In genomic region chr14:117214373-117214772, GRCm38 (mm10) we compare ENCODE assay signal across 26 mouse cellular contexts.
DNase-seq lines count a peak whose midpoint lies in the region; ATAC-seq and TF ChIP-seq lines count a peak whose summit lies in the region.
"Had no signal": no experiment of that assay in that cellular context is flagged by ENCODE, and none has a peak within 500 bp of the region (broad histone marks: within the 10 kb centered on the region; RNA-seq: fewer than 3 reads in every experiment).

No protein-coding gene starts in this region.

- H3K4me2 ChIP-seq in forebrain, embryonic 13.5 days = no peak overlapping the region
- no peak overlapping the region for H3K4me2 ChIP-seq in forebrain, postnatal 0 days (ENCODE audit: low read depth)
- no peak overlapping the region for H3K4me2 ChIP-seq in lung, postnatal 0 days (replicated peaks; ENCODE audit: low read depth, low read length)
- H3K4me2 ChIP-seq: embryonic facial prominence, embryonic 12.5 days; forebrain, embryonic 12.5 days had no signal

- TF ChIP-seq EP300 in lung, postnatal 0 days (IDR thresholded peaks at IDR 0.05) = no peak

- peak; percentile 53; the same call in 1 of the 2 replicates for ATAC-seq in forebrain, embryonic 13.5 days
- no peak for ATAC-seq in forebrain, postnatal 0 days
- ATAC-seq in frontal cortex, adult (ENCODE audit: low TSS enrichment) = peak; percentile 55
- ATAC-seq in lung, postnatal 0 days = no peak
- ATAC-seq: activated CD4-positive, CD25-positive, alpha-beta regulatory T cell, adult 4 months; CD4-positive, CD25-positive, alpha-beta regulatory T cell, adult 4 months; forebrain, embryonic 16.5 days; Patski had no signal

- no peak for DNase-seq in forebrain, postnatal 0 days
- DNase-seq in frontal cortex, postnatal 14 days (ENCODE audit: low spot score in 2 of 2) = no peak
- DNase-seq in lung, postnatal 0 days (ENCODE audit: low spot score) = peak; percentile 8
- DNase-seq in lung, postnatal 10 days = no peak
- DNase-seq in brain, adult 2 months (ENCODE audit: low read depth, low spot score) = peak; percentile 21
- DNase-seq in right cerebral cortex, postnatal 10 days (ENCODE audit: low spot score in 2 of 2) = no peak
- DNase-seq: adrenal gland, adult 8-10 months; adrenal gland, postnatal 14 days; adrenal gland, postnatal 36 days; B cell, adult 2 months; cerebellum, adult 11-12 months; cerebellum, adult 2 months; cerebellum, adult 9-10 months; cerebellum, postnatal 10 days; cerebellum, postnatal 25 days had no signal

- no peaks in the 10 kb centered on the region for H3K9me3 ChIP-seq in forebrain, embryonic 13.5 days (replicated peaks)
- no peaks in the 10 kb centered on the region for H3K9me3 ChIP-seq in forebrain, postnatal 0 days (ENCODE audit: low read length)
- no peaks in the 10 kb centered on the region for H3K9me3 ChIP-seq in lung, postnatal 0 days (ENCODE audit: low read length)
- H3K9me3 ChIP-seq: embryonic facial prominence, embryonic 10.5 days; embryonic facial prominence, embryonic 12.5 days; forebrain, embryonic 12.5 days had no signal

- no peak overlapping the region for H3K4me3 ChIP-seq in forebrain, embryonic 13.5 days
- no peak overlapping the region for H3K4me3 ChIP-seq in forebrain, postnatal 0 days (ENCODE audit: low read depth, low read length)
- no peak overlapping the region for H3K4me3 ChIP-seq in lung, postnatal 0 days (ENCODE audit: low read depth, low read length)
- H3K4me3 ChIP-seq: embryonic facial prominence, embryonic 10.5 days; embryonic facial prominence, embryonic 12.5 days; forebrain, embryonic 12.5 days had no signal

- no peak overlapping the region for H3K9ac ChIP-seq in forebrain, embryonic 13.5 days
- no peak overlapping the region for H3K9ac ChIP-seq in forebrain, postnatal 0 days
- no peak overlapping the region for H3K9ac ChIP-seq in lung, postnatal 0 days (replicated peaks; ENCODE audit: low read depth)
- H3K9ac ChIP-seq: embryonic facial prominence, embryonic 12.5 days; forebrain, embryonic 12.5 days had no signal

- no peaks in the 10 kb centered on the region for H3K36me3 ChIP-seq in forebrain, embryonic 13.5 days (ENCODE audit: poor library complexity, severe bottlenecking)
- H3K36me3 ChIP-seq in forebrain, postnatal 0 days (ENCODE audit: insufficient read depth) = no peaks in the 10 kb centered on the region
- no peaks in the 10 kb centered on the region for H3K36me3 ChIP-seq in lung, postnatal 0 days (ENCODE audit: insufficient read depth, low read length)
- H3K36me3 ChIP-seq: embryonic facial prominence, embryonic 10.5 days; embryonic facial prominence, embryonic 12.5 days; forebrain, embryonic 12.5 days; G1E had no signal

- H3K4me1 ChIP-seq in forebrain, embryonic 13.5 days = no peaks in the 10 kb centered on the region
- H3K4me1 ChIP-seq in forebrain, postnatal 0 days (ENCODE audit: insufficient read depth) = no peaks in the 10 kb centered on the region
- H3K4me1 ChIP-seq in lung, postnatal 0 days (ENCODE audit: insufficient read depth, low read depth, low read length) = no peaks in the 10 kb centered on the region
- H3K4me1 ChIP-seq: embryonic facial prominence, embryonic 10.5 days; embryonic facial prominence, embryonic 12.5 days; forebrain, embryonic 12.5 days had no signal

- no peak overlapping the region for H3K27ac ChIP-seq in forebrain, embryonic 13.5 days
- H3K27ac ChIP-seq in forebrain, postnatal 0 days (ENCODE audit: low read depth, low read length) = no peak overlapping the region
- no peak overlapping the region for H3K27ac ChIP-seq in lung, postnatal 0 days (ENCODE audit: low read length)
- H3K27ac ChIP-seq: embryonic facial prominence, embryonic 10.5 days; embryonic facial prominence, embryonic 12.5 days; forebrain, embryonic 12.5 days had no signal

- no peaks in the 10 kb centered on the region for H3K27me3 ChIP-seq in forebrain, embryonic 13.5 days
- no peaks in the 10 kb centered on the region for H3K27me3 ChIP-seq in forebrain, postnatal 0 days (ENCODE audit: insufficient read depth, low read length)
- H3K27me3 ChIP-seq in lung, postnatal 0 days (replicated peaks; ENCODE audit: insufficient read depth, low read length) = no peaks in the 10 kb centered on the region
- H3K27me3 ChIP-seq: CH12.LX; embryonic facial prominence, embryonic 12.5 days; forebrain, embryonic 12.5 days; Patski had no signal

- no peak for TF ChIP-seq CTCF in forebrain, postnatal 0 days (IDR thresholded peaks at IDR 0.05; ENCODE audit: low read depth)
- TF ChIP-seq CTCF in lung, postnatal 0 days (IDR thresholded peaks at IDR 0.05) = no peak

Comparison
In these comparisons a context has a peak if more than half of its experiments do, and no peak if none do; other contexts are left out.
1. ATAC-seq: peak in forebrain, embryonic 13.5 days (single experiment) and frontal cortex, adult (single experiment); none in forebrain, postnatal 0 days (single experiment) and lung, postnatal 0 days (single experiment).
2. DNase-seq: peak in lung, postnatal 0 days (single experiment) and brain, adult 2 months (single experiment); none in forebrain, postnatal 0 days (single experiment), frontal cortex, postnatal 14 days (0 of 2), lung, postnatal 10 days (single experiment) and right cerebral cortex, postnatal 10 days (0 of 2).